Mouse (Mus musculus) olfactory bulb, adult 2 months (tissue): Measurements from ENCODE around the gene Naaladl2.

Experiments
- CTCF ChIP-seq: fragments of 200-500 bp; IDR thresholded peaks from 2 replicates; pipeline ENCODE4 v1.5.1; 2012; ENCODE audit warnings: low read depth, mild to moderate bottlenecking, low read length, moderate library complexity; ENCODE audit not compliant: insufficient read depth
- POLR2A ChIP-seq: fragments of 200-500 bp; IDR thresholded peaks from 2 replicates; pipeline ENCODE4 v1.6.1; 2012; ENCODE audit warnings: mild to moderate bottlenecking, low read depth, low read length, moderate library complexity; ENCODE audit not compliant: insufficient read depth

DNA sequence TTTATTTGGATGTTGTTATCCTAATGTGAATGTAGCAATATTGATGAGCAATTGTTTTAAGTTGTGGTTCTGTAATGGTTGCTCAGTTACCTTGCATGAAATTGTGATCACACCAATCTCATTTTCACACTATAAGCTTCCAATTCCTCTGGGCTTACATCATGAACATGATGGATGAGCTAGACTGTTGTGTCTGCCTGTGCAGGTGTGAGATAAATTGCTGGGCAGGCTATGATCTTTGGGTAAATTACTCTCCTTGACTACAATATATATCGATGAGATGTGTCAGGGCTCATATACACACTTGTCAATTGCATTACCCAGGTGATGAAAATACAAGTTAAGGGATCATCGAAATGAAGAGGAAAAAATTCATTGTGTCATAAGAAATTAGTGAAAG, 1197.9 kb downstream of the Naaladl2 start:
- no peak for TF ChIP-seq CTCF
- TF ChIP-seq POLR2A, result no peak
